Mouse (Mus musculus) olfactory bulb, adult 2 months (tissue): ENCODE data around the gene Atp6ap1l. TPM values are rescaled to one million over a fixed set of nuclear protein-coding genes. Genes with fewer than 3 reads are reported as not detected.

ENCODE experiments used
- H3K27ac ChIP-seq: fragments of 200-500 bp; 2 replicates; pipeline ENCODE4 v1.5.1; 2012; ENCODE audit warnings: low read depth, low read length; ENCODE audit not compliant: insufficient read depth
- H3K4me1 ChIP-seq: fragments of 200-500 bp; 2 replicates; pipeline ENCODE4 v1.6.1; 2012; ENCODE audit warnings: low read length; ENCODE audit not compliant: control insufficient read depth, insufficient read depth
- H3K4me3 ChIP-seq: fragments of 200-500 bp; 2 replicates; pipeline ENCODE4 v1.5.1; 2012; ENCODE audit warnings: mild to moderate bottlenecking, low read depth, low read length, moderate library complexity; ENCODE audit not compliant: insufficient read depth
- CTCF ChIP-seq: fragments of 200-500 bp; IDR thresholded peaks from 2 replicates; pipeline ENCODE4 v1.5.1; 2012; ENCODE audit warnings: low read depth, mild to moderate bottlenecking, low read length, moderate library complexity; ENCODE audit not compliant: insufficient read depth
- POLR2A ChIP-seq: fragments of 200-500 bp; IDR thresholded peaks from 2 replicates; pipeline ENCODE4 v1.6.1; 2012; ENCODE audit warnings: mild to moderate bottlenecking, low read depth, low read length, moderate library complexity; ENCODE audit not compliant: insufficient read depth
- WGBS: fragments of 180-500 bp; shearing (Covaris S2); methylation state at CpG from one replicate; pipeline ENCODE4 v1.1.7; 2018; 5-methylcytosine and 5-hydroxymethylcytosine counted together
- polyA plus RNA-seq: library from polyadenylated mRNA; stranded (reverse); fragments of >200 nt; gene quantifications from 2 replicates; pipeline ENCODE4 v1.2.4, GENCODE M21; 2012; ENCODE audit warnings: low replicate concordance; ENCODE audit not compliant: missing spikeins, insufficient read depth, insufficient read length

The Atp6ap1l gene
- polyA plus RNA-seq, 1 experiment, result not detected

DNA sequence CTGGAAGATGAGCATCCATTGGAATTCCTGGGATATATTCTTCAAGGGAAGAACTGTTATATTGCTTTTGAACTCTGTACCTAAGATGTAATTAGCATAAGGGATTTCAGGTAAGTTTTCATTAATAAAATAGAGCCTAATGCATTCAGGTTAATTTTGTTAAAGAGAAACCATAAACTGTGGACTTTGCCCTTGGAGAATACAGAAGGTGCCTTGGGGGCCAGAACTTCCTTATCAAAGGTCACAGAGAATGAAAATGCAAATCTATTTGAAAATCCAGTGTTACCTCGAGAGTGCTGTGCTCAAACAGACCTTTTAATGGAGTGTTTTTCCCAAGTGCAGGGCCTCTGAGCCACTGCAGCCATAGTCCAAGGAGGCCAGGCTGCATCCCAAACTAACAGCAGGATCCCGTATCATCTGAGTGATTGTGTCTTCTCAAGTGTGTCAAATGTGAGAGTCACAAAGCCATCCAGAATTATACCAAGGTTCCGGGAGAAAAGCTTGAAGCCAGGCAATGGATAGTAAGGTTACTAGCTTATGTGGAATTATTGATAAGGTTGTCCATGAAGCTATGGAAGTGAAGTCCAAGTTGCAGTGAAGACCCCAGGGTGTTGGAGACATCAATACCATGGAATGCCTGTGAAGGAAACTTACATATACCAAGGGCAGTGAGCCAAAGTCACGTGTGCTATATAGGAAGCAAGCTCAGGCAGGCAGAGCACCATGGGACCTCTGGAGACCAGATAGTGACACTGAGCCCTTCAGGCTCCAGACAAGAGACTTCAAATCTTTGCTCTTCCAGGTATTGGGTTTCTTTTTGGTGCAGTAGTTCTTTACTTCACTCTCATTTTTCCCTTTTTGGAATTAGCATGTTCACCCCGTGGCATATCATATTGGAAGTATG, 52.2 kb downstream of the Atp6ap1l start:
- Histone ChIP-seq H3K27ac (no peak overlapping the region), H3K4me3 (no peak overlapping the region), H3K4me1 (no peaks in the 10 kb centered on the region)
- 78% methylated on average over 5 of the region's 5 CpGs for WGBS
- no peak for TF ChIP-seq CTCF
- TF ChIP-seq POLR2A, result no peak

DNA sequence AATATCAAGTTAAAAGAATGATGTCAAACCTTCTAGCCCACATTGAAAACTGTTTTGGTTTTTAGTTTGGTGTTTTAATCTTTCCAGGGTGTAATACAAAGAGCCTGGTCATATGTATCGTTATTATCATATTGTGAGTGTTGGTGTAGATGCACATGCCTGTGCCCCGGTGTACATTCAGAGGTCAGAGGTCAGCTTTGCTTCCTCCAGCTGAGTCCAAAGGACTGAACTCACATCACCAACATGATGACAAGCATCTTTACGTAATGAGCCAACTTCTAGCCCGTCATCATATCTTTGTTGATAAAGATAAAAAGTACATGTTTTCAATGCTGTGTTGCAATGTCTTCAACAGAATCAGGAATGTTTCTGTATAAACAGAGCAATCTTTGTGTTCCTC, 53.4 kb downstream of the Atp6ap1l start:
- Histone ChIP-seq H3K4me1 (no peaks in the 10 kb centered on the region), H3K27ac (no peak overlapping the region), H3K4me3 (no peak overlapping the region)
- TF ChIP-seq CTCF, result no peak
- TF ChIP-seq POLR2A, result no peak
- WGBS, result 90% methylated on average over 4 of the region's 4 CpGs

DNA sequence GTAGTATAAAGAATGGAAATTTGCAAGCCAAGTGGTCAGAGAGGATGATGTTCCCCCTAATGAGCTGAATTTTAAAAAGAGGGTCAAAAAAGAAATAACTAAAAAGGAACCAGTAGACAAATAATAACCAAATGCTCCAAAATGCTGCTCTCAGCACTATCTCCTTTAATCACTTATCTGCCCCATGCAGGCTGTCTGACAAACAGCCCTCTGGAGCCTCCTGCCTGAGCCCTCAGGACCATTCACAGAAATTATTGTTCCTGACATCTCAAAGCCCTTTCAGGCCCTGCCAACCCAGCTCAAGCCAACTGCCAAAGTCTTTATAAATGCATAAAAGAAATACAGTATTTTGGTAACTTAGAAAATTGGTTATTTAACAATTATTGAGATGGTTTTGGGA, 61.0 kb downstream of the Atp6ap1l start:
- H3K27ac ChIP-seq, result no peak overlapping the region
- TF ChIP-seq CTCF (no peak), POLR2A (no peak)
- no peak overlapping the region for H3K4me3 ChIP-seq
- no peaks in the 10 kb centered on the region for H3K4me1 ChIP-seq

DNA sequence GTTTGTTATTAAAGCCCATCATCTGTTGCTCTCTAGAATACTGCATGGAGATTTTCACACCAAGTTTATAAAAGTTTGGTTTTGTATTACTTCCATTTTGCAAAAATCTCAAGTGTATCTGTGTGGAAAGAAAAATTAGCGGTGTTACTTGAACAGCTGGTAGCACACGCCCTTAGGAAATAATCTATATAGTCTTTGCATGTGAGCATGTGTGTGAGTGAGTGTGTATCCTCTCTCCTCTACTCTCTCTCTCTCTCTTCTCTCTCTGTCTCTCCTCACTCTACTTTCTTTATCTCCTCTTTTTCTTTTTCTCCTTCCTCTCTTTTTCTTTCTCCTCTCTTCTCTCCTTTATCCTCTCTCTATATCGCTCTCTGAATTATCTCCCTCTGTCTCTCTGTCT, 61.7 kb downstream of the Atp6ap1l start:
- H3K4me3 ChIP-seq, result no peak overlapping the region
- no peak overlapping the region for H3K27ac ChIP-seq
- no peak for TF ChIP-seq CTCF
- no peaks in the 10 kb centered on the region for H3K4me1 ChIP-seq
- WGBS, result 96% methylated on average over 3 of the region's 3 CpGs

DNA sequence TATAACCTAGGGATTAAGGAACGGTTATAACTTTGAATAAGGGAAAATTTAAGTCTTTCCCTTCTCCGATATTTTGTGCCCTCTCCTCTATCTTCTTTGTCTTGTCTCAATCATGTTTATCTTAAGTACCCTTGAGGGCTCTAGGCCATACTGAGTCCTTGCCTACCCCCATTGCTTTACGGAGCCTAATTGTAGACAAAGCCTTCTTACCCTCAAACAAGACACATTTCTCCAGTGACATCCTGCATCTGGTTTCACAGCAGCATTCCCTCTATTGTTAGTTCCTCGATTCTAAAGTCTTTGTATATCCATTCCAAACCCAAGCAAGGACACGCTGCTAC, 64.0 kb downstream of the Atp6ap1l start:
- WGBS, result 48% methylated on average over 5 of the region's 5 CpGs

DNA sequence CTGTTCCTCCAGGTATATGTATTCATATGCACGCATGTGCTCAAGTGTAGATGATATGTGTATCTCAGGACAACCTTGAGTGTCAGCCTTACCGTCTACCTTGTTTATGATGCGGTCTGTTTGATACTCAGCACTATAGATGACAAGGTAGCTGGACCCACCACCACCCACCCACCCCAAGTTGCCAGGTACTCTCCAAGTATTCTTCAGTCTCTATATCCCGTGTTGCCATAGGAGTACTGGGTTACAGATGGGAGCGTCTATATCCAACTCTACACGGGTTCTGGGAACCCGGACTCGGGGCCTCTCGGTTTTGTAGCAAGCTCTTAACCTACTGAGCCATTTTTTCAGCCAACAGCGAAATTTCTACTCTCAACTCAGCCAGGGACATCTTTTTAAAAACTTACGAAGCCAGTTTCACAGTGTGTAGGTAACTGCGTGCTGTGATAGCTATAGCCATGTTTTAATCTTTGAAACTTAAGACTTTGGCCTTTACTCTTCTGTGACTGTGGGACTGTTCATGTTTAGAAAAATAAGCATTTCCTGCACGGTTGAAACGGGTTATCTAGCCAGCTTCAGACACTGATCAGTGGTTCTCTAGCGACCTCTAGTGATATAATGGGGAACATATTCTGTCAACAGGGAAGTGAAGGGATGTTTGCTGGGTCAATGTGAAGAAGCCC, 64.5 kb downstream of the Atp6ap1l start:
- 46% methylated on average over 15 of the region's 15 CpGs for WGBS
- Histone ChIP-seq H3K27ac (no peak overlapping the region), H3K4me3 (no peak overlapping the region), H3K4me1 (no peaks in the 10 kb centered on the region)
- TF ChIP-seq POLR2A, result no peak
- no peak for TF ChIP-seq CTCF

More for the DNA sequence above, 64.0 kb downstream of the Atp6ap1l start:
- no peak for TF ChIP-seq POLR2A
- TF ChIP-seq CTCF, result no peak
- Histone ChIP-seq H3K4me3 (no peak overlapping the region), H3K4me1 (no peaks in the 10 kb centered on the region), H3K27ac (no peak overlapping the region)

DNA sequence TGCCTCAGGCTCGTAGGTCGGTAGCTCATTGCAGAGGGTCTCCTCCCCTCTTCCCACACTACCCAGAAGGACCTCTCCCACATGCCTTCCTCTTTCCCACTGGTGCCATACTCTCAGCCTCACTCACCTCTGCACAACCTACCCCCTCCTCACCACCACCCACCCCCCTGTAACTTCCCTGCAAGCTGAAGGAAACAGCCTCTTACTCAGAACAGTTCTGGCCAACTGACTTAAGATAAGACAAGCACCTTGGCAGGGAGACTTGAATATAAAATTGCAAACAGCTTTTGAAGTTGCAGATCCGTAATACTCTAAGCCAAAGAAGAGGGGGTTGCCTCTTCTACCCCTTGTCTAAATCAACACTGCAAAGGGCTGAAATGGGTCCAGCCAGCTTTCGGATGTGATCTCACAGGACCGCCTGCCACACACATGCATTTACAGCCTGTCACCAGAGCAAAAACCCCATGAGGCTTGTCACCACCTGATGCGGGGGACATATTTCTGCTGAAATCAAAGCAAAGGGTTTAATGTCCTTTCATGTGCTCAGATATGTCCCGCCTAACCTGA, 71.4 kb downstream of the Atp6ap1l start:
- no peak overlapping the region for H3K27ac ChIP-seq
- no peaks in the 10 kb centered on the region for H3K4me1 ChIP-seq
- TF ChIP-seq POLR2A, result no peak
- TF ChIP-seq CTCF, result no peak
- 91% methylated on average over 7 of the region's 7 CpGs for WGBS
- H3K4me3 ChIP-seq, result no peak overlapping the region

Other genes with a start within 250 kb of the Atp6ap1l start
- 542 TPM in 1 of 2 replicates, not detected in the other for gene Rps23, start 17.6 kb upstream of the Atp6ap1l start, polyA plus RNA-seq